Mouse (Mus musculus) small intestine, adult 2 months (tissue): Measurements from ENCODE around the gene Actg1.

Experiments used
- CTCF ChIP-seq: fragments of 200-500 bp; IDR thresholded peaks from 2 replicates; pipeline ENCODE4 v1.5.1; 2012; ENCODE audit warnings: low read depth, mild to moderate bottlenecking, control low read depth, inconsistent platforms, low read length, moderate library complexity, mixed read lengths; ENCODE audit not compliant: insufficient replicate concordance, insufficient read length; ENCODE audit errors: extremely low read depth
- POLR2A ChIP-seq: fragments of 200-500 bp; IDR thresholded peaks from 2 replicates; pipeline ENCODE4 v1.6.1; 2012; ENCODE audit warnings: low read depth, mild to moderate bottlenecking, control low read depth, inconsistent platforms, low read length, moderate library complexity

DNA sequence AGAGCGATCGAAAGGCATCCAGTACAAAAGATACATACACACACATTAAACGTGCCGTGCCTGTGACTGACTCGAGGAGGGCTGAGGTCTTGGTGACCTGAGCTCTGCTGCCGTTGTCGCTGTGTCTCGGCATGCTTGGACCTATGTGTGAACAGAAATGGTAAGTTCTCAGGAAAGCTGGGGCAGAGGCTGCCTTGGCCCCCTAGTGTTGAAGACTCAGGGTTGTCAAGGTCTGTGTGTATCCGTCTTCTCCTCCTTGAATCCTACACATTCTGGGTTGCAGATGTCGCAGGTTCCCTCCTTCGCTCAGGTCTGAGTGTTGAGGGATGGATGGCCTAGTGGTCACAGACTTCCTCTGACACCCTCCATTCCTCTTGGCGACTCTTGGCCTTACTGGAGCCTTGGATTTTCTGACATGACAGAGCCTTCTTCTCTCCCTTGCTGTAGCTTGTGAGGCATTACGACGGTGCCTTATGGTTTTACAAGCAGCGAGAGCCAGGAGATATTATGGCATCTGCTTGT, 8.0 kb upstream of the Actg1 start:
- TF ChIP-seq CTCF (no peak), POLR2A (no peak)
